Mouse (Mus musculus): ENCODE data around the gene Arhgdig. TPM values are rescaled to one million over a fixed set of nuclear protein-coding genes. Genes with fewer than 3 reads are reported as not detected.

The Arhgdig gene
- polyA plus RNA-seq, 1 experiment from 2014 or later, result 8.2 TPM

DNA sequence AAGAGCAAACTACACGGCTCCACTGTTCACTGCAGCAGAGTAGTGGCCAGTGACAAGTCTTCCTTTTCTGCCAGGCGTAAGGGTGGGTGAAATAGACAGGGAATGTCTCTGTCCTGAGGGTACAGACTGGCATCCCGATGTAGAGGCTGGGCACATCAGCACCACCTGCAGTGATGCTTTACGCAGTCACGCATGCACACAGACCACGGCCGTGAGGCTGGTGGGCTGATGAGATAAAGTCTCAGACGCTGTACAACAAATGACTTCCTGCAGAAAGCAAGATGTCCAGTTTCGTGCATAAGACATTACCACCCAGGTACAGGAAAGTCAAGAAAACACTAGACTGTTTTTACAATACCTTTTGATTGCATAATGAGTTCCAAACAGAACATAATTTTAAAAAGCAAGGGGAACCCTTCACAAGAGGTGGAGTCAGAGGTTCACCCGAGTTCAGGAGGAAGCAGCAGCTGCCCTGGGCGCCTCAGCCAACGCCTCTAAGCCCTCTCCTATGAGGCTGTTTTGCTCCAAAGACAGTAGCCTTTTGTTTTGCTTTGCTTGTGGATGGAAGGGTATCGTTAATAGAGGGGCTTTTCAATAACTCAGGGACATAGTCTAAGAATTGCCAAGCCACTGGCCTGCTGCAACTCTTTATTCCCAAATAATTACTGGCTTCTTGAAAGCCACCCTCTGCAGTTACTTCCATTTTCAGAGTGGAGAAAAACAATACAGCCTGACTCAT, 27.7 kb upstream of the Arhgdig start:
- Histone ChIP-seq H3K27me3 (ENCODE audit: insufficient read depth, poor library complexity, severe bottlenecking) (no peaks in the 10 kb centered on the region), H3K36me3 (no peaks in the 10 kb centered on the region), H3K27ac (no peak overlapping the region), H3K4me3 (no peak overlapping the region), H3K4me1 (peaks cover 3% of the 10 kb centered on the region; the same call in 1 of the 2 replicates), H3K9me3 (no peaks in the 10 kb centered on the region)
- no peak for DNase-seq (ENCODE audit: low spot score)
- 64% methylated on average over 13 of the region's 13 CpGs for WGBS

DNA sequence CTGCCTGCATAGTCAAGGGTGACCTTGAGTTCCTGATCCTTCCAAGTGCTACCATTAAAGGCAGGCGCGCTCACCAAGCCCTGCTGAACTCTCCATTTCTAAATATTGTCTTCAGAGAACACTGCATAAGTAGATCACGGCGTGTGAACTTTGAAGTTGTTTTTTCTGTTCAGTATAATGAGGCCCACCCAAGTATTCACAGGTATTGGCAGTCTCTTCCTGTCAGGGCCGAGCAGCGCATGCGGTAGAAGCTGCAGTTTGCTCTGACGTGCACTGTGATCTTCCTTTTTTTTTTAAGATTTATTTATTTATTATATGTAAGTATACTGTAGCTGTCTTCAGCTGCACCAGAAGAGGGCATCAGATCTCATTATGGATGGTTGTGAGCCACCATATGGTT, 26.8 kb upstream of the Arhgdig start:
- no peak for DNase-seq (ENCODE audit: low spot score)
- Histone ChIP-seq H3K27ac (no peak overlapping the region), H3K9me3 (no peaks in the 10 kb centered on the region), H3K27me3 (ENCODE audit: insufficient read depth, poor library complexity, severe bottlenecking) (no peaks in the 10 kb centered on the region), H3K4me3 (no peak overlapping the region), H3K4me1 (peaks cover 3% of the 10 kb centered on the region; the same call in 1 of the 2 replicates), H3K36me3 (no peaks in the 10 kb centered on the region)
- 89% methylated on average over 8 of the region's 8 CpGs for WGBS

DNA sequence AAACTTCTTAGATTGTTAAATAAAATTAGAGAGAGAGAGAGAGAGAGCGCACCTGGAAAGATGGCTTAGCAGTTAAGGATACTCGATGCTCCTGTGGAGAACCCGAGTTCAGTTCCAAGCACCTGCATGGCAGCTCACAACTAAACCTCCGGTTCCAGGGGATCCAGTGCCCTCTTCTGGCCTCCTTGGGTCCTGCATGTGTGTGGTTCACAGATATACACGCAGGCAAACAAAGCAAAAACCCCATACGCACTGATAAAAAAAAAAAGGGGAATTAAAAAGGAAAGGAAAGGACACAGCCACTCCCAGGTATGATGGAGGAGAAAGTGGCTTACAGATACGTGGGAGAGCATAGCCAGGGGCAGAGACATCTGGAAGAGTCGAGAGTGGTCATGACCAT, 25.3 kb upstream of the Arhgdig start:
- H3K27ac ChIP-seq, result no peak overlapping the region
- H3K4me1 ChIP-seq, result peaks cover 3% of the 10 kb centered on the region; the same call in 1 of the 2 replicates
- no peak overlapping the region for H3K4me3 ChIP-seq
- H3K27me3 ChIP-seq (ENCODE audit: insufficient read depth, poor library complexity, severe bottlenecking), result no peaks in the 10 kb centered on the region
- H3K9me3 ChIP-seq, result no peaks in the 10 kb centered on the region
- DNase-seq (ENCODE audit: low spot score), result no peak
- WGBS, result 69% methylated on average over 8 of the region's 8 CpGs
- no peaks in the 10 kb centered on the region for H3K36me3 ChIP-seq

DNA sequence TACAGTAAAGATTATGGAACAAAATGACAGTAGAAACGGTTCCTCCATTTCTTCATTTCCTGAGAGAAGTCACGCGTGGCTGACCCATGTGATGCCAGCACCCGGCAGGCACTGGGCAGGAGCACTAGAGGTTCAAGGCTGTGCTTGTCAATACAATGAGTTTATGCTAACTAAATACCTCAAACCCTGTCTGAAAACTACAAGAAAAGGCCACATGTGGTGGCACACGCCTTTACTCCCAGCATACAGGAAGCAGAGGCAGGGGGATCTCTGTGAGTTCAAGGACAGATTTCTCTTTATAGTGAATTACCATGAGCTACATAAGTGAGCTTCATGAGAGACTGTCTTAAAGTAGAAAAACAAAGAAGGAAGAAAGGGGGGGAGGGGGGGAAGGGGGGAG, 23.6 kb upstream of the Arhgdig start:
- Histone ChIP-seq H3K4me1 (peaks cover 3% of the 10 kb centered on the region; the same call in 1 of the 2 replicates), H3K27ac (no peak overlapping the region), H3K27me3 (ENCODE audit: insufficient read depth, poor library complexity, severe bottlenecking) (no peaks in the 10 kb centered on the region), H3K4me3 (no peak overlapping the region), H3K9me3 (no peaks in the 10 kb centered on the region), H3K36me3 (no peaks in the 10 kb centered on the region)
- DNase-seq (ENCODE audit: low spot score), result no peak
- WGBS, result 85% methylated on average over 5 of the region's 5 CpGs

DNA sequence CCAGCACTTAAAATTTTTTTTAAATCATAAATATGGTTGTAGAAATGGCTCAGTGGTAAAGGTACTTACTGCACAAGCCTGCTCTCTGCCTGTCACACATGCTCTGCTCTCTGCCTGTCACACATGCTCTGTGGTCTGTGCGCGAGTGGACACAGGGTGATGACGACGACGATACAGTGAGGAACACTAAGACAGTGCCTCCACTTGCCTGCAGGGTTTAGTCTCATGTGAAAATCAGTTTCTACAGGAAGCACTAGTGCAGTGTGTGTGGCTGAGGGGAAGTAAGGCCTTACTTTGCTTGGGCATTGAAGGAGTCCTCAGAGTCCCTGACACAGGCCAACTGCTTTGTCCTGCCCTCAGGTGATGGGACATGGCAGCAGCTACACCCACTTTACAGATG, 22.2 kb upstream of the Arhgdig start:
- DNase-seq (ENCODE audit: low spot score), result no peak
- no peak overlapping the region for H3K4me3 ChIP-seq
- H3K27me3 ChIP-seq (ENCODE audit: insufficient read depth, poor library complexity, severe bottlenecking), result no peaks in the 10 kb centered on the region
- WGBS, result 85% methylated on average over 5 of the region's 5 CpGs
- peaks cover 6% of the 10 kb centered on the region; the same call in 1 of the 2 replicates for H3K4me1 ChIP-seq
- H3K27ac ChIP-seq, result no peak overlapping the region
- no peaks in the 10 kb centered on the region for H3K36me3 ChIP-seq
- no peaks in the 10 kb centered on the region for H3K9me3 ChIP-seq

DNA sequence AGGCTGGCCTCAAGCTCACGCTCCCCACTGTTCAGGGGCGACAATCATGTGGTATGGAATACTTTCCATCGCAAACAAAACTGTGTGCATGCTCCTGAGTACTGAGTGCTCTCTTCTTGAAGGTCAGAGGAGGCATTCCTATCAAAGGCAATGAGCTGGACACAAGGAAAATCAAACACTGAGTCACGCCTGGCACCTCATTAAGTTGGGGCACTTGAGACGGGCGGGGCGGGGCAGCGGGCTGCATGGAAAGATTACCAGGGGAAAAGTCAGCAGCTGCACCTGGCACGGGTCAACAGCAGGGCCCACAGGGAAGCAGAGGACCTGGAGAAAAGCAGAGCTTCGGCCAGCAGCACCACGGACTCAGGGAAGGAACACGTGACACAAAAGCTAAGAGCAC, 17.6 kb upstream of the Arhgdig start:
- Histone ChIP-seq H3K9me3 (no peaks in the 10 kb centered on the region), H3K4me1 (peaks cover 6% of the 10 kb centered on the region; the same call in 1 of the 2 replicates), H3K36me3 (no peaks in the 10 kb centered on the region), H3K27me3 (ENCODE audit: insufficient read depth, poor library complexity, severe bottlenecking) (no peaks in the 10 kb centered on the region), H3K4me3 (no peak overlapping the region), H3K27ac (no peak overlapping the region)
- WGBS, result 79% methylated on average over 12 of the region's 12 CpGs
- no peak for DNase-seq (ENCODE audit: low spot score)

DNA sequence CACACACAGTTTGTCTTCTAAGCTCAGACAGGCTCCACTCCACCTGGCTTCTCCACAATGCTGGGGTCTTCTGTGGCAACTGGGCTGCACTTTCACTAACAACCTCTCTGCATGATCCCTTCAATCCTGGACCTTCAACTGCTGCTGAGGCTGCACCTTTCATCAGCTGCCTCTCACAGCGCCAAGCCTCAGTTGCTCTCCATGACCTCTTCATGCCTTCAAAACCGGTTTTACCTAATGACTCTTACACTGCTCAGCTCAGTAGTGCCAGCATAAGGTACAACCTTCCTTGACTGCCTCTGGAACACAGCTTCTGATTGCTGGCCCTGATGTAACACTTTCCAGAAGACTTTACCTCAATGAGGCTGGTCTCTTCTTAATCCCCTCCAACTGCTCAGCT, 13.9 kb upstream of the Arhgdig start:
- peaks cover 7% of the 10 kb centered on the region; the same call in 1 of the 2 replicates for H3K36me3 ChIP-seq
- H3K27me3 ChIP-seq (ENCODE audit: insufficient read depth, poor library complexity, severe bottlenecking), result no peaks in the 10 kb centered on the region
- H3K4me3 ChIP-seq, result no peak overlapping the region
- H3K27ac ChIP-seq, result no peak overlapping the region
- WGBS, result 70% methylated on average over 2 of the region's 2 CpGs
- no peaks in the 10 kb centered on the region for H3K9me3 ChIP-seq
- no peak for DNase-seq (ENCODE audit: low spot score)
- peaks cover 6% of the 10 kb centered on the region; the same call in 1 of the 2 replicates for H3K4me1 ChIP-seq

DNA sequence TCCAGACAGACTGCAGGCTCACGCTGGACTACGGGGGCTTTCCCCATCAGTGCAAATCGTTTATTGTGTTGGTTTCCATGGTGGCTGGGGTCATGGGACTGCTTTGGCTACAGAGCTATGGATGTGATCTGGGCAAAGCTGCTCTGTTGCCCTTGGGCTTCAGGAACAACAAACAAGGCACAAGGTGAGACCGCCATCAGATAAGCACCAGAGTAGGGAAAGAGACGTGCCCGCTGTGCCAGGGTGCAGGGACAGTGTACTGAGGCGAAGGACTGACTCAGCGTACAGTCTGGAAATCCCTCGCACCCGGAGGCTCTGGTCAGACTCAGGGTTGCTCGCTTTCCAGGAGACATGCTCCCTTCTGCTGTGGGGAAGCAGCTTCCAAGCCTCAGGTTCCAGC, 5.1 kb upstream of the Arhgdig start:
- Histone ChIP-seq H3K4me3 (no peak overlapping the region), H3K27me3 (ENCODE audit: insufficient read depth, poor library complexity, severe bottlenecking) (peaks cover 10% of the 10 kb centered on the region; the same call in 1 of the 2 replicates), H3K4me1 (no peaks in the 10 kb centered on the region), H3K36me3 (0 out of 2 replicates have a peak, but pooled peaks cover 3% of the 10 kb centered on the region), H3K27ac (no peak overlapping the region; the same call in 1 of the 2 replicates), H3K9me3 (no peaks in the 10 kb centered on the region)
- DNase-seq (ENCODE audit: low spot score), result no peak
- 85% methylated on average over 11 of the region's 11 CpGs for WGBS

DNA sequence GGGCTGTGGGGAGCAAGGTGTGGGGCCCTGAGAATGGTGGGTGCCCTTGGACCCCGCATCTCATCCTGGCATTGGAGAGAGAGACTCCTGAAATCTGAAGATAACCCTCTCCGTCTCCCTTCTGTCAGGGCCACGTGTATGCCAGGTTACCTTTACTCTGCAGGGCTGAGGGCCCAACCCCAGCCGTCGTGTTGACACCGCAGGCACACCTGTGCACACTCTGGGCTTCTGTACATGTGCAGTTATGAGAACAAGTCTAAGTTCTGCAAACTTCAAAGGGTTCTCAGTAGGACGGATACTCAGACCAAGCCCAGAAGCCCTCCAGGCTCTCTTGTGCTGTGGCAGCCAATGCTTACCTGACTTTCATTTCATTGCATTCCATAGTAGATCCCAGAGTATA, 4.7 kb upstream of the Arhgdig start:
- Histone ChIP-seq H3K4me3 (no peak overlapping the region), H3K27ac (no peak overlapping the region), H3K36me3 (no peaks in the 10 kb centered on the region), H3K27me3 (ENCODE audit: insufficient read depth, poor library complexity, severe bottlenecking) (peaks cover 10% of the 10 kb centered on the region; the same call in 1 of the 2 replicates), H3K9me3 (no peaks in the 10 kb centered on the region), H3K4me1 (no peaks in the 10 kb centered on the region)
- DNase-seq (ENCODE audit: low spot score), result no peak
- 85% methylated on average over 7 of the region's 7 CpGs for WGBS

DNA sequence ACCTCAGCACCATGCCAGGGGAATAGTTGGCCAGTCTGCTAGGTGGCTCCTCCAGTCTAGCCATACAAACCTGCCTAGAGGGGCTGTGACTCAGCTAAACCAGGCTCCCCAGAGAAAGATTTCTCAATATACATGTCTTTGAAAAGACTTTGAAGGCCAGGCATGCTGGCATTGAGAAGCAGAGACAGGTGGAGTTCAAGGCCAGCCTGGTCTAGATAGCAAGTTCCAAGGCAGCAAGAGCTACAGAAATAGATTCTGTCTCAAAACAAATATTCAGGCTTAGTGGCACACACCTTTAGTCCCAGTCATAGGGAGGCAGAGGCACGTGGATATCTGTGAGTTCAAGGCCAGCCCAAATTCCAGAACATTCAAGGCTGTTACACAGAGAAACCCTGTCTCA, 1.2 kb downstream of the Arhgdig start:
- no peak for DNase-seq (ENCODE audit: low spot score)
- Histone ChIP-seq H3K36me3 (no peaks in the 10 kb centered on the region), H3K27me3 (ENCODE audit: insufficient read depth, poor library complexity, severe bottlenecking) (peaks cover 60% of the 10 kb centered on the region), H3K27ac (no peak overlapping the region), H3K9me3 (no peaks in the 10 kb centered on the region), H3K4me1 (peaks cover 33% of the 10 kb centered on the region), H3K4me3 (no peak overlapping the region)
- WGBS, result 71% methylated on average over 1 of the region's 1 CpGs

DNA sequence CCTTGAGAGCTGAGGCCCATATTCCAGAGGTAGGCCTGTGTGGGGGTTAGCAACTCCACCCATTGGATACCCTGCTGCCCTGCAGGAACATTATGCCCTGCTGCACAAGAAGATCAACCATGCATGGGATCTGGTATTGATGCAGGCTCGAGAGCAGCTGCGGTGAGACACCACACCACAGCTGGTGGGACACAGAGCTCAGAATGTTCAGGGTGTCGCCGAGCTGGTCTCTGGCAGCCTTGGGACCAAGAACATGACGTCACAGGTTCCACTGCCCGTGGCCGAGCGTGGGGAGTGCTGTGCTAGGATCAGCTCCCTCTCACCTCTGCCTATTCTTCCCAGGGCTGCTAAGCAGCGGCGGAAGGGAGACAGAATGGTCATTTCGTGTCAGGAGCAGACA, 2.8 kb downstream of the Arhgdig start:
- H3K27me3 ChIP-seq (ENCODE audit: insufficient read depth, poor library complexity, severe bottlenecking), result peaks cover 66% of the 10 kb centered on the region
- no peaks in the 10 kb centered on the region for H3K36me3 ChIP-seq
- WGBS, result 36% methylated on average over 11 of the region's 11 CpGs

DNA sequence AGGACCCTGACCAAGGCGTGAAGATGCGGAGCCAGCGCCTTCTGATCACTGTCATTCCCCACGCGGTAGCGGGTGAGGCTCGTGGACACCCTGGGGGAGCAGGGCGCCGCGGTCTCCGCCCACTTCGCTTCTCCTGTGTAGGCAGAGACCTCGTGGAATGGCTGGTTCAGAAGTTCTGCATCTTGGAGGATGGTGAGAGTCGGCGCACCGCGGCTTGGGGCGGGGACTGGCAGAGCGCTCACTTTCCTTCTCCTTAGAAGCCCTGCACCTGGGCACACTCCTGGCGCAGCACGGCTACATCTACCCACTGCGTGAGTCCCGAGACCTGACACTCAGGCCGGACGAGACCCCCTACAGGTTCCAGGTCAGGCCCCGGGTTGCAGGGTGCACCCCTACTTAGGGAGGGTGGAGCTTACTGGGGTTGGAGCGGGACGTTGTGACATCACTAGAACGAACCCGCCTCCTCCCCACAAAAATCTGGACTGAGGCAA, 4.2 kb downstream of the Arhgdig start:
- 1% methylated on average over 30 of the region's 30 CpGs for WGBS
- no peaks in the 10 kb centered on the region; the same call in 1 of the 2 replicates for H3K36me3 ChIP-seq
- peak overlapping the region; percentile 57 for H3K27ac ChIP-seq
- peaks cover 47% of the 10 kb centered on the region for H3K4me1 ChIP-seq
- H3K27me3 ChIP-seq (ENCODE audit: insufficient read depth, poor library complexity, severe bottlenecking), result peaks cover 76% of the 10 kb centered on the region
- peak overlapping the region; percentile 63 for H3K4me3 ChIP-seq
- DNase-seq (ENCODE audit: low spot score), result no peak
- no peaks in the 10 kb centered on the region for H3K9me3 ChIP-seq

More for the DNA sequence above, 2.8 kb downstream of the Arhgdig start:
- no peak for DNase-seq (ENCODE audit: low spot score)
- Histone ChIP-seq H3K4me1 (peaks cover 47% of the 10 kb centered on the region), H3K9me3 (no peaks in the 10 kb centered on the region), H3K4me3 (no peak overlapping the region), H3K27ac (no peak overlapping the region)

DNA sequence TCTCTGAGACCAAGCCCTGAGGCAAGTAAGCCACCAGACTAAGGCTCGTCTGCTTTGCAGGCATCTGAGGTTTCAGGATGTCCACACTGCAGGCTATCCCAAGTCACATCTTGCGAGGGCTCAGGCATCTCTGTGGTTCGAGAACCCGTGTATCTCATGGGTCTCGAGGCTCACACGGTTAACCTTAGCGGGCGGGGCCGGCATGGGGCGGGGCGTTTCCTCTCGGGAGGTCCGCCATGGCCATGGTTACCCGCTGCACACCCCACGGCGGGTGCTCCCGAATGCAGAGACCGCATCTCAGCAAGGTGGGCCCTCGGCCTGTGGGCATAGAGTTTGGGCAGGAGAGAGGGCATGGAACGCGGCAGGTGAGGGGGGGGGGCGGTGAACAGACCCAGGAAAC, 4.8 kb downstream of the Arhgdig start, which contains the start of gene Rgs11:
Gene Rgs11, plus strand, starts transcription at position 215 of the 400 bp plus-strand sequence.
- H3K9me3 ChIP-seq, result no peaks in the 10 kb centered on the region
- 1% methylated on average over 22 of the region's 22 CpGs for WGBS
- H3K36me3 ChIP-seq, result peaks cover 3% of the 10 kb centered on the region
- peak within 1 kb of the TSS; percentile 57 for H3K27ac ChIP-seq
- peak within 1 kb of the TSS; percentile 63 for H3K4me3 ChIP-seq
- H3K27me3 ChIP-seq (ENCODE audit: insufficient read depth, poor library complexity, severe bottlenecking), result peaks cover 76% of the 10 kb centered on the region
- DNase-seq (ENCODE audit: low spot score), result no peak
- peaks cover 47% of the 10 kb centered on the region for H3K4me1 ChIP-seq

Data from heart, embryonic 10.5 days (tissue).